Mouse (Mus musculus) lung, adult 2 months (tissue): ENCODE data around the gene Pyroxd1. TPM values are rescaled to one million over a fixed set of nuclear protein-coding genes. Genes with fewer than 3 reads are reported as not detected.

ENCODE experiments used
- DNase-seq: peaks from one replicate; pipeline ENCODE4 v3.0.0; 2022
- H3K4me1 ChIP-seq: fragments of 200-500 bp; 2 replicates; pipeline ENCODE4 v1.6.1; 2011; ENCODE audit warnings: low read length; ENCODE audit not compliant: control insufficient read depth, insufficient read depth
- H3K4me3 ChIP-seq: fragments of 200-500 bp; replicated peaks from 2 replicates; pipeline ENCODE3; 2011; ENCODE audit warnings: low read depth, mild to moderate bottlenecking, control low read depth, low read length; ENCODE audit errors: extremely low read depth
- CTCF ChIP-seq: fragments of 200-500 bp; IDR thresholded peaks from 2 replicates; pipeline ENCODE4 v1.5.1; 2011; ENCODE audit warnings: mild to moderate bottlenecking, low read length, control low read depth; ENCODE audit not compliant: insufficient read depth
- POLR2A ChIP-seq: fragments of 200-500 bp; IDR thresholded peaks from 2 replicates; pipeline ENCODE4 v1.6.1; 2011; ENCODE audit warnings: low read depth, mild to moderate bottlenecking, control low read depth, low read length, borderline replicate concordance; ENCODE audit errors: extremely low read depth
- WGBS: fragments of 180-500 bp; shearing (Covaris S2); methylation state at CpG from one replicate; pipeline ENCODE4 v1.1.7; 2018; 5-methylcytosine and 5-hydroxymethylcytosine counted together
- polyA plus RNA-seq: library from polyadenylated mRNA; depleted of rRNA; stranded (reverse); fragments of >200 nt; gene quantifications from 2 replicates; pipeline ENCODE4 v1.2.3, GENCODE M21; 2012; rRNA removed

Pyroxd1 gene
- polyA plus RNA-seq, 1 experiment = 4.1 TPM

GRCm38 (mm10) chr6:142387011-142387754 is 41.7 kb downstream of the Pyroxd1 start, which contains the start of the genes Recql and Golt1b:
Gene Recql (minus strand): TSS chr6:142387087.
Gene Golt1b (plus strand): TSS chr6:142387221.
- 0 out of 2 replicates have a peak, but pooled peaks have one; percentile 21 for TF ChIP-seq POLR2A
- TF ChIP-seq CTCF = no peak
- WGBS = 1% methylated on average over 85 of the region's 87 CpGs

GRCm38 (mm10) chr6:142387755-142388271 is 42.4 kb downstream of the Pyroxd1 start:
- TF ChIP-seq CTCF = no peak
- TF ChIP-seq POLR2A = no peak
- no peak for DNase-seq
- Histone ChIP-seq H3K4me3 (peak overlapping the region; percentile 81), H3K4me1 (0 out of 2 replicates have a peak, but pooled peaks cover 5% of the 10 kb centered on the region)
- 9% methylated on average over 8 of the region's 8 CpGs for WGBS

More at GRCm38 (mm10) chr6:142387011-142387754, 41.7 kb downstream of the Pyroxd1 start, which contains the start of the genes Recql and Golt1b:
- H3K4me3 ChIP-seq = peak within 1 kb of the TSS; percentile 81
- DNase-seq = peak; percentile 99
- H3K4me1 ChIP-seq = 0 out of 2 replicates have a peak, but pooled peaks cover 5% of the 10 kb centered on the region

- 53% methylated on average over 2 of the region's 2 CpGs for WGBS
- Histone ChIP-seq H3K4me1 (0 out of 2 replicates have a peak, but pooled peaks cover 5% of the 10 kb centered on the region), H3K4me3 (no peak overlapping the region)
- TF ChIP-seq CTCF = no peak
- TF ChIP-seq POLR2A = no peak
- DNase-seq = no peak
Measured at GRCm38 (mm10) chr6:142389101-142389500, 43.6 kb downstream of the Pyroxd1 start.

- Histone ChIP-seq H3K4me3 (no peak overlapping the region), H3K4me1 (0 out of 2 replicates have a peak, but pooled peaks cover 5% of the 10 kb centered on the region)
- 81% methylated on average over 5 of the region's 5 CpGs for WGBS
- DNase-seq = no peak
- no peak for TF ChIP-seq POLR2A
- no peak for TF ChIP-seq CTCF
Measured at GRCm38 (mm10) chr6:142392312-142392711, 46.9 kb downstream of the Pyroxd1 start.

- no peak for TF ChIP-seq POLR2A
- no peak for TF ChIP-seq CTCF
- Histone ChIP-seq H3K4me1 (no peaks in the 10 kb centered on the region), H3K4me3 (no peak overlapping the region)
- 77% methylated on average over 5 of the region's 5 CpGs for WGBS
- no peak for DNase-seq
Measured at GRCm38 (mm10) chr6:142394669-142395068, 49.2 kb downstream of the Pyroxd1 start.

- no peaks in the 10 kb centered on the region for H3K4me1 ChIP-seq
- TF ChIP-seq CTCF (no peak), POLR2A (no peak)
- H3K4me3 ChIP-seq = no peak overlapping the region
- DNase-seq = no peak
- 84% methylated on average over 6 of the region's 6 CpGs for WGBS
Measured at GRCm38 (mm10) chr6:142395756-142396155, 50.3 kb downstream of the Pyroxd1 start.

- 22% methylated on average over 1 of the region's 1 CpGs for WGBS
- no peak overlapping the region for H3K4me3 ChIP-seq
- TF ChIP-seq CTCF = no peak
- no peak for TF ChIP-seq POLR2A
- no peaks in the 10 kb centered on the region for H3K4me1 ChIP-seq
- no peak for DNase-seq
Measured at GRCm38 (mm10) chr6:142411140-142411539, 65.7 kb downstream of the Pyroxd1 start.

Other genes with a start within 250 kb of the Pyroxd1 start
- not detected in 2 replicates for gene Slco1a6, start 137.1 kb upstream of the Pyroxd1 start, polyA plus RNA-seq
- 0.15 TPM in 1 of 2 replicates, not detected in the other for gene Iapp, start 47.2 kb upstream of the Pyroxd1 start, polyA plus RNA-seq
- 0.18 and 0.20 TPM in 2 replicates for gene Slco1a5, start 22.7 kb upstream of the Pyroxd1 start, polyA plus RNA-seq
- gene Recql, start 41.4 kb downstream of the Pyroxd1 start, polyA plus RNA-seq = 5.7 and 10.3 TPM in 2 replicates
- 5.4 and 10.1 TPM in 2 replicates for gene Golt1b, start 41.6 kb downstream of the Pyroxd1 start, polyA plus RNA-seq
- 0.65 and 0.92 TPM in 2 replicates for gene Spx, start 67.8 kb downstream of the Pyroxd1 start, polyA plus RNA-seq
- 0.18 and 1.3 TPM in 2 replicates for gene Gys2, start 127.5 kb downstream of the Pyroxd1 start, polyA plus RNA-seq
- gene Ldhb, start 162.3 kb downstream of the Pyroxd1 start, polyA plus RNA-seq = 138 and 224 TPM in 2 replicates
- gene Kcnj8, start 226.0 kb downstream of the Pyroxd1 start, polyA plus RNA-seq = 7.8 and 8.1 TPM in 2 replicates